Mouse (Mus musculus) retina, adult 2 months (tissue): ENCODE results near the gene Dohh.
A peak's percentile ranks its signal among the peaks of the same experiment; 100 is the strongest.

ENCODE experiments used
- DNase-seq: peaks from one replicate; pipeline ENCODE4 v3.0.0-alpha.2; 2012; ENCODE audit warnings: low read depth, low spot score

Dohh gene

DNA sequence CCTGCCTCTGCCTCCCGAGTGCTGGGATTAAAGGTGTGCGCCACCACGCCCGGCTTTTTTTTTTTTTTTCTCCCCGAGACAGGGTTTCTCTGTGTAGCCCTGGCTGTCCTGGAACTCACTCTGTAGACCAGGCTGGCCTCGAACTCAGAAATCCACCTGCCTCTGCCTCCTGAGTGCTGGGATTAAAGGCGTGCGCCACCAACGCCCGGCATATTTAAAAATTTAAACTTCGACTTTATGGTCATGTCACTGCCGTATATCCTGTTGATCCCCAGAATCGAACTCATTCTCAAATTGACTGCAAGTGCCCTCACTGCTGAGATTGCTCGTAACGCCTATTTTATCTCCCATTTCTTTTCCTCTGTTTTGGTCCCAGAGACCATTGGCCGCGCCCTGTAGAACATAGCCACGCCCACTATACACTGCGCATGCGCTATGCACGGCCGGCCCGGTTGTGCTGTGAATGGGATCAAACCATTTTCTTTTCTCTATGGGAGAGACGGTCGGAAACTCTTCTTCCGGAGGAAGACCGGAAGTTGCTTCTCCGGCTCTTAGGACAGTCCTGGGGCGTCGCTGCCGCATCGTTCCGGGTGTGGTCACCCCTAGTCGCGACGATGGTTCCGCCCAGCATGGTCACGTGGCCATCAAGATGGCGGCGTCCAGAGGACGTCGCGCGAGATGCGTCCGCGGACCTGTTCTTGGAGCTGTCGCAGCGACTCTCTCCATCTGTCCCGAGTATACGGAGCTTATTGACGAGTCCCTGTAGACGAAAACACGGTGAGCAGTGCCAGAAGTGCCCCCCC is at the start of gene Dohh, which contains the start of gene Gm48551:
Gene Dohh, plus strand, starts transcription at position 627 of the 803 bp plus-strand sequence.
Gene Gm48551, plus strand, starts transcription at position 665 of the 803 bp plus-strand sequence.
- DNase-seq: peak; percentile 98

DNA sequence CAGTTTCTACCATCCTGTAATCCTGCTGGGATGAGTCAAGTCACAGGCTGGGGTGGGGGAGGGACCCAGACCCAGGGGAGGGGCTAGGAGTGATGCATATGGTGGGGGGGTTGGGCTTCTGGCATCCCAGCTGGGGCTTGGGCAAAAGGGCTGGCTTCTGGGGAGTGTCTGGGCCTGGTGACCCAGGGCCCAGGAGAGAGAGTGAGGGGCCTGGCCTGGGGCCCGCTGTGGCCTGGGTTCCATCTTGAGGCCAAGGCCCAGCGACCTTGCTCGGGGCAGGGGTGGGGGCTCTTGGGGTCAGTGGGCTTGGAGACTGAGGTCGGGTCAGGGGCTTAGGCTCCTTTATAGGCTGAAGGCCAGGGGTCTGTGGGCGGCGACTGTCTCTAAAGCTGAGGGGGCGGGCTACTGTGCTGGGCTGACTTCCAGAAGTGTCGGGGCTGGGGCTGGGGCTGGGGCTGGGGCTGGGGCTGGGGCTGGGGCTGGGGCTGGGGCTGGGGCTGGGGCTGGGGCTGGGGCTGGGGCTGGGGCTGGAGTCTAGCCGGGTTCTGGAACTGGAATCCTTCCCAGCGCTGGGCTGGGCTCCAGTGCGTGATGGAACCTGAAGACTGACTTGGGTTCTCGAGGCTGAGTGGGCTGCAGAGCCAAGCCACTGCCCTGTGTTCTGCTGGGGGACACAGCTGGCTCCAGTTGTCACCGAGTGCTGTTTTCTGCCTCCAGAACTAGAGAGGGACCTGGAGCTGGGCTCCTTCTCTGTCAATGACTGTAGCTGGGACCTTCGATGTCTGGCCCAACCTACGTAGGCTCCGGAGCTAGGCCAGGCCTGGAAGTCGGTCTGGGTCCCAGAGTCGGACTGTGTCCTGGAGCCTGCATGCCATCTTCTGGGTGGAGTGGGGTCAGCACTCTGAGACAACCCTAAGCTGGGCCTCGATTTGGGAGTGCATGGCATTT is 48.6 kb upstream of the Dohh start:
- no peak for DNase-seq

DNA sequence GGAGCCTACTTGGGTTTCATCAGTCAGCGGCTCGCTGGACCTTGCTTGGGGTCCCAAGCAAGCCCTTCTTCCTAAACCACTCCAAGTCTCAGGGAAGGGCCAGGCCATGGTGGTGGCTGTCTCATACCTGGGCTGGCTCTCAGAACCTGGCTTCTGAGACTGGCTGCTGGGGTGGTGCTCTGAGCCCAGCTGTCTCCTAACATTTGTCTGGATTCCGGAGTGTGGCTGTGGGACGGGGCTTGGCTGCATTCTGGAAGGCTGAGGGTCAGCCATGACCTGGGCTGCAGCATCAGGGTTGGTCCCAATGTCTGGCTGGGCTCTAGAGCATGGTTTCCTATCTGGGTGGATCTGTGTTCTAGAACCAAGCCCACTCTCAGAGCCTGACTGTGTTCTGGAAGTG is 47.7 kb upstream of the Dohh start:
- DNase-seq: no peak

DNA sequence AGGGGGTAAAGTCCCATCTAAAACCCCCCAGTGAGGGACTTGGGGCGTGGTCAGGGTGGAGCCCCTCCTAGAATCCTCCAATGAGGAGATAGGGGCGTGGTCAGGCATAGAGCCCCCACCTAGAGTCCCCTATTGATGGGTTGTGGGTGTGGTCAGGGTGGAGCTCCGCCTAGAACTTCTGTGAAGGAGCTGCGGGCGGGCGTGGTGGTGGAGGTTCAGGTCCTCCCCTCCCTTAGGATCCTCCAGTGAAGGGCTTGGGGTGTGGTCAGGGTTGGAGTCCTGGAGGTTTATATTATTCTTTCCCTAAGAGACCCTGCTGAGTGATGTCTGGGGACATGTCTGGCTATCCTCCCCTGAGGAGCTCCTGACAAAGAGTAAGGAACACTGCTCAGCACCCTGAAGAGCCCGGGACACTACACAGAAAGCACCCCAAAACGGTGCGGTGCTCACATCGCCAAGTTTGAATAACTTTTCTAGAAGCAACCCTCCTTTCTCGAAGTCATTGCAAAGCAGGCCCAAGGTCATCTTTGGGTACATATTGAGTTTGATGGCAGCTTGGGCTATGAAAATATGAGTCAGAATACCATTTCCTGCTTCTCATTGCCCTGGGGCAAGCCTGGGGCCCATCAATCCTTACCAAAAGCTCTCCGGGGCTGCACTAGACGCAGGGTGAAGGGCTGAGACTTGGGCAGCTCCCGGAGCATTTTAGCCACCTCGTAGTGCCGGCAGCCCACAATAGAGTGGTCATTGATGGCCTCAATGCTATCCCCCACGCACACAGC is 43.5 kb upstream of the Dohh start:
- no peak for DNase-seq

DNA sequence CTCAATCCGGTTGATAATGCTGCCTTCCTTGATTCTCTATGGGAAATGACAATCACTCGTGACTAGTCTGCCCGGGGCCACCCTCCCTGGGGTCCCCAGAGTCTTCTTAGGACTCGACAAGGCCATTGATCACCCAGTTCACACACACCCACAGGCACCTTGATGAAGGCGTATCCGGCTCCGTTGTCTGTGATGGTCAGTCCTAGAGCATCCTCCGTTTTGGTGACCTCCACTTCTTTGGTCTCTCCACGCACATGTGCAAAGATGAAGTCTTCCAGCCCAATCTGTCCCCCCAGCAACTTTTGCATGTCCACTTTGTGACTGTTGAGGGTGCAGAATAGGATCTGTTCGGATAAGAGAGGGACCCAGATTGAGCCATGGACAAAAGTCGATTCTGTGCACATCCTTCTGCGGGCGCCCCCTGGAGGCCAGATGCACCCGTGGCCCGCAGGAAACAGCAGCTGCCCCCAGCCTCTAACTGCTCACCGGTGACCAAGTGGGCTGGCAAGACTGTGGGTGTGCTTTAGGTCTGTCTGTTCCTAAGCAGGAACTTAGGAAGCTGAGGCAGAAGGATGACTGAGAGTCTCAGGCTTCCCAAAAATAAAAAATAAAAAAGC is 42.8 kb upstream of the Dohh start:
- DNase-seq: no peak

DNA sequence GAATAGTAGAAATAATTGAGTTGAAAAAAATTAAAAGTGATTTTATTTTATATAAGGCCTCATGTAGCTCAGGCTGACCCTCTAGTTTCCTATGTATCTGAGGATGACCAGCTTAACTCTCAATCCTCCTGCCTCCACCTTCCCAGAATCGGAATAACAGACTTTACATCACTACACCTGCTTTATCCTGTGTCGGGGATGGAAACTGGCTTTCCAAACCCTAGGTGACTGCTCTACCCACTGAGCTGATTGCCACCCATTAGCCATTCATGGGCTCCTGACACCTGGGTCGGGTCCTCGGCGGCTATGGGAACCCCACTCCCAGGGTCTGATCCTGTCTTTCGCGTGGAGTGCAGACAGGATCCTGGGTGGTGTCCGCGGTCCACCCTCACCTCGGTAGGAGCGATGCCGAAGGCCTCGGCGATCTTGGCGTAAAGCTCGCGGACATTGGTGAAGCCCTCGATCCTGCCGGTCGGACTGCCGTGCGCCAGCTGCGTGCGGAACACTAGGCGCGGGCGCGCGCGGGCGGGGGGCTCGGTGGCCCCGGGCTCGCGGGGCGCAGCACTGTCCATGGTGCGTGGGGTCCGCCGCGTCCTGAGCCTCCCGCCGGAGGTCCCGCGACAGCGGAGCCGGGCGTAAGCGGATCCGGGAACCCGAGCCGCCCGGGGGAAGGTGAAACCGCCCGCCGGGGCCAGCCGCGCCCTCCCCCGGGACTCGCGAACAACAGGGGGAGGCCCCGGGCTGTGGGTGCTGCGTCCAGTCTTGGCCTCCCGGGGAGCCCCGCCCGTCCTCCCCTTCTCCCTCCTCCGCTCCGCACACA is 41.3 kb upstream of the Dohh start, which contains the start of gene Gipc3:
Gene Gipc3, minus strand, starts transcription at position 581 of the 820 bp plus-strand sequence.
- DNase-seq: no peak

DNA sequence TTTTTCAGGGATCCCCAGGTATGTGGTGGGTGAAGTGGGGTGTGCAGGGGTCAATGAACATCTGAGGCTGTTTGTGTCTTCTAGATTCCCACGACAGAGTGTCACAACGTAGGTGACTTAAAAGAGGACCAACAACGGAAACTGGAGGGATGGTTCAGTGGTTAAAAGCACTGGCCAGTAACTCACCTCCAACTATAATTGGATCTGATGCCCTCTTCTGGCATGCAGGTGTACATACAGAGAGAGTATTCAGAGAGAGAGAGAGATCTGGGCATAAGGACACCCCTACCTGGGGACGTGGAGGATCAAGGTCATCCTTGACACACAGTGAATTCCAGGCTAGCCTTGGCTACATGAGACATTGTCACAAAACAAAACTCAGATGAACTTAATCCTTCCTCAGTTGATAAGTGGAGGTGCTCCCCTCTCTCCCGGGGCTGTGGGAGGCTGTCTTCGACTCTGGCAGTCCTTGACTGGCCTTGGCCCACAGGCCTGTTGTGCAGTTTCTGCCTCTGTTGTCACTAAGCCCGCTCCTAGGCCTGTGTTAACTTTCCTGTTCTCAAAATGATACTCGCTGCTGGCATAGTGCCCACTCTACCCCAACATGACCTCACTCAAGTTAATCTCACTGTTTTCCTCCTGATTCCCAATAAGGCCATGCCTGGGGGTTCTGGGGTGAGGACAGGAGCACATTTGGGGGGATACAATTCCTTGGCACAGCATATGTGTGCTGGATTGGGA is 39.6 kb upstream of the Dohh start:
- no peak for DNase-seq

DNA sequence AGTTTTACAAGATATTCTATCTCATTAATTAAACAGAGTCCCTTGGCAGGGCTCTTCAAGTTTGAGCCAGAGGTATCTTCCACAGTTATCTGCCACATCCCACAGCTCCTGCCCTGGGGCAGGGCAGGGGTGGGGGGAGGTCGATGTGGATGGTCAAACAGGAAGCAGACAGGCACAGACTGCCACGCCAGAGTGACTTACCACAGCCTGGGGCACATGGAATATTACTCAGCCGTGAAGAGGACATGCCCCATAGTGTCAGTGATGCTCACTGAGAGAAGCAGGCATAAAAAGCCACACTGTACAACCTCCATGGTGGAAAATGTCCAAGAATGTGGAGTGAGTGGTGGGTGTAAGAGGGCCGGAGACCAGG is 39.1 kb upstream of the Dohh start:
- no peak for DNase-seq

DNA sequence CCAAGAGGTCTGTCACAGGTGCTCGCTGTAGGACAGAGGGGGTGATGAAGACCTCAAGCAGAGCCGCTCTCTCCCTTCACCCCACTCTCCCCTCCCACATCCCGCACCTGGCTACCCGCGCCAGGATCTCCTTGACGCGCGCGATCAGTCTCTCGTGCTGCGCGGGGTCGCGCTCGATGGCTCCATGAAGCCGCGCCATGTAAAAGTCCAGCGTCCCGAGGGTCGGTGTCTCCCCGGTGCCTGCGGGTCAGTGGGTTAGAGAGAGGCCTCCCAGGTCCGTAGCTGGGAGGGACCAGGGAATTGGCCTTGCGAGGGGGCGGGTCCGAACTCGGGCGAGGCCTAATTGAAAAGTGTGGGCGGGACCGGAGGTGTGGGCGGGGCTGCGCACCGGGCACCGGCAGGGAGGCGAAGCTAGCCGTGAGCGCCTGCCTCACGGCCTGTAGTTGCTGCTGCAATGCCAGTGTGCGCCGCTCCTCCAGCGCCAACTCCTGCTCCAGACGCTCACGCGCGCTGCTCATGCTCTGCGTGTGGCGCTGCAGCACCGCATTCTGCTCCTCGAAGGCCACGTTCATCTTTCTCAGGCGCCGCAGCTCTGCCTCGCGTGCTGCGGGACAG is 37.7 kb upstream of the Dohh start:
- no peak for DNase-seq

DNA sequence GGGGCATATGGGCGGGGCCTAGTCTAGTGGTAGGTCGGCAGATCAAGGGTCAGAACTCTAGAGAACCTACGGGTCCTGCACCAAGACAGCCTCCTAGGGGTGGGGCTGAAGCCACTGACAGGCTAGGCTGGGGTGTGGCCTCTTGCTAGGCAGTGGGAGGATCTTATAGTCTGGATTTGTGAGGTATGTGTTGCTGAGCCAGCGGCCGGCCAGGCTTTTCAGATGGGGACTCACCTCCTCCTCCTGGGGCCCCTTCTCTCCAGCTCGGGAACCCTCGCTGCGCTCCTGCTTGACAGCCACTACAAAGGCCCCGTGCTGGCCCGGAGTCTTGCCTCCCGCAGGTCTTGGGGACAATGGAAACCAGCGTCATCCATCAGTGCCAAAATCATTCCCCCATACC is 35.1 kb upstream of the Dohh start:
- no peak for DNase-seq

DNA sequence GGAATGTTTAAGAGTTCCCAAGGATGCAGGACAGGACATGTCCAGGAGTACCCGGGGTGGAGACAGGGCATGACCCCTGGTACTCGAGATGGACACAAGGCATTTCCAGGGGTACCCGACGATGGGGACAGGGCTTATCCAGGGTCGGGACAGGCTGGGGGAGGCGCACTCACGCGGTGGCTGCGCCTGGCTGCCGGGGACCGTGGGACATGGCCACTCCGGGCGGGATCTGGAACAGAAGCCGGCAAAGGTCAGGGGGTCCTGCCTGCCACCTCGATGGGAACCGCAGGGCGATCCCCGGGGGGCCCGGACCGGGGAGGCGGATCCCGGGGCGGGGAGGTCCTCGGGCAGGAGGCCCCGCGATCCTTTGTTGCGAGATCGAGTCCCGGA is 34.3 kb upstream of the Dohh start:
- DNase-seq: no peak

DNA sequence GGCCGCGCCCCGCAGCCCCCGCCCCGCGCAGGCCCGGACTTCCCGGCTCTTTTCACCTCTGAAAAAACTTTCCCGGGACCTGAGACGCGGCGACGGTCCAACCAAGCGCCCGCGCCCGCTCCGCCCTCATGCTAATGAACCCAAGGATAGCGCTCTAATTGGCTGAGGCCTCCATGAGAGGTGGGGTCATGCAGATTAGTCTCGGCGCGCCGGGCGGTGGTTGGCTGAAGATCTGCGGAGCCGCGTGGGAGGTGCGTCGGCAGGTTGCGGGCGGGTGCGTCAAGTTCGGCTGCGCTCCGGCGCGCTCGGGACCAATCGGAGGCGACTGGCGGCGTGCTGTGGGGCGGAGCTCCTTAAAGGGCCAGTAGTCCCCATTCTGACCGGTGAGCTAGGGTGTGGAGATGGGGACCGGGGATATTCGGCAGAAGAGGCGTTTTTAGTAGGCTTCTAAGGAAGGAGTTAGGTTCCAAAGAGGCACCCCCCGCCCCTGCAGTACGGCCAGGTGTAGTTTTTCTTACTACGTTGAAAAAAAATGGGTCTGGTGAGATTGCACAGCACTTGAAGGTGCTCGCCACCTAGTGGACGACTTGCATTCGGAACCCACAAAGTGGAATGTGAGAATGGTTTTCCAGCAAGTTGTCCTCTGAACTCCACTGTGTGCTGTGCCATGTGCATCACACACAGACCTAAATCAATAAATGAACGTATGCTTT is 33.7 kb upstream of the Dohh start, which contains the start of gene Hmg20b:
Gene Hmg20b, minus strand, starts transcription at position 130 of the 713 bp plus-strand sequence.
- peak; percentile 94 for DNase-seq

DNA sequence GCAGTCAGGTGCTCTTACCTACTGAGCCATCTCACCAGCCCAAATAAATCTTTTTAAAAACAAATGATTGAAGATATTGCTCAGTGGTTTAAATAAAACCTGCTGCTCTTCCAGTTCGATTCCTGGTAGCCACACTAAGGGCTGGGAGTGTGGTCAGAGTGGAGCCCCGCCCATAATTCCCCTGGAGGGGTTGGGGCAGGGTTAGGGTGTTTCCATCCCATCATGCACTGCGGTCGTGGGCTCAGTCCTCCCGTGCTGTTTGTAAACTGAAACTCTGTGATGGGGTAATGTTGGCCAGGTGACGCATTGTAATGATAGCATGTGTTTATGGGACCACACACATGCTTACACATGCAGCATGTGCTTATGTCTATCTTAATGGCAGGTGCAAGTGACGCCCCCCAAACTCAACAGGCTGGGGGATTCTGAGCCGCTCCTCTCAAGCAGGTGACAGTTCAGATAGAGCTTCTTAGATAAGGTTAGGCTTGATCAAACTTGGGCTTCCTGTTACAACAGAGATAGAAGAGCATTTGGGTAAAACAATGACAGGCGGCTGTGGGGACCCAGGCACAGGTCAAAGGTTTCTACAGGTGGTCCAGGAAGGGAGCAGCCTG is 32.4 kb upstream of the Dohh start:
- no peak for DNase-seq

DNA sequence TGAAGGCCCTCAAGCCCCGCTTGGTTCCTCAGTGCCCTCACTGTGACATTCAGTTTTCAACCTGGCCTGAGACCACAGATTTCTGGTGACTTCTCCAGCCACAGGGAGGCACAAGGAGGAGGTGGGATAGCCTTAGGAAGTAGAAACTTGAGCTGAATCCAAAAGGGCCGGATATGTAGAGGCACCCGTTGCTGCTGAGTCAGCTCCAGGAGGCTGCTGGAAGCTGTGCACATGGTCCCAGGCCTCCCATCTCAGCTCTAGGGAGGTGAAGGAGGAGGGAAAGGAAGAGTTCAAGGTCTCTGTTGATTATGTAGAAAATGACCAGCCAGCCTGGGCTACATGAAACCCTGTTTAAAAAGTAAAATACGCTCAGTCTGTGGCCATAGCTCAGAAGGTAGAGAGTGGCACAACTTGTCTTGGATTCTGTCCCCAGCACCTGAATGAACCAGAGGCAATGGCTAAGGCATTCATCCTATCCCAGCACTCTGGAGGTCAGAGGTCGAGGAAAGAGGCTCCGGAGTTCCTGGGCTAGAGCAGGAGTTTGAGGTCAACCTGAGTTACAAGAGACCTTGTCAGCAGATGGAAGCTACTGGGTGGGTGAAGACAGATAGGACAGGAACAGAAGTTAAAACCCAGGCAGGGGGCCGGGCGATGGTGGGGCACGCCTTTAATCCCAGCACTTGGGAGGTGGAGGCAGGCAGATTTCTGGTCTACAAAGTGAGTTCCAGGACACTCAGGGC is 29.3 kb upstream of the Dohh start:
- no peak for DNase-seq

DNA sequence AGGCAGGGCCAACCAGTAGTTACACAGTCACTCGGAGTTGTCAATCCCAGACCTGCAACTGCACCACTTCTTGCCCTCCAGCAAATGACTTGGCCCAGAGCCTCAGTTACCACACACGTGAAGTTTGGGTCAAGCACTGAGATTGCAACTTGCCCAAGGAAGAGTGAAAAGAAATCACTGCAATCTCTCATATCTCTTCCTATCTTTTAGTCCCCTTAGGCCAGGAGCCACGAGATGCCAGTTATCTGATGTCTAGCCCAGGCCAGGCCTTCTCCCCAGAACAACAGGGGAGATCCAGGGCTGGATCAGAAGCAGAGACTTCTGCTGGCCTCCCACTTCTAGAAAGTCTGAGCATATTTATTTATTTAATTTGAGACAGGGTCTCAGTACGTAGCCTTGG is 28.7 kb upstream of the Dohh start:
- no peak for DNase-seq

DNA sequence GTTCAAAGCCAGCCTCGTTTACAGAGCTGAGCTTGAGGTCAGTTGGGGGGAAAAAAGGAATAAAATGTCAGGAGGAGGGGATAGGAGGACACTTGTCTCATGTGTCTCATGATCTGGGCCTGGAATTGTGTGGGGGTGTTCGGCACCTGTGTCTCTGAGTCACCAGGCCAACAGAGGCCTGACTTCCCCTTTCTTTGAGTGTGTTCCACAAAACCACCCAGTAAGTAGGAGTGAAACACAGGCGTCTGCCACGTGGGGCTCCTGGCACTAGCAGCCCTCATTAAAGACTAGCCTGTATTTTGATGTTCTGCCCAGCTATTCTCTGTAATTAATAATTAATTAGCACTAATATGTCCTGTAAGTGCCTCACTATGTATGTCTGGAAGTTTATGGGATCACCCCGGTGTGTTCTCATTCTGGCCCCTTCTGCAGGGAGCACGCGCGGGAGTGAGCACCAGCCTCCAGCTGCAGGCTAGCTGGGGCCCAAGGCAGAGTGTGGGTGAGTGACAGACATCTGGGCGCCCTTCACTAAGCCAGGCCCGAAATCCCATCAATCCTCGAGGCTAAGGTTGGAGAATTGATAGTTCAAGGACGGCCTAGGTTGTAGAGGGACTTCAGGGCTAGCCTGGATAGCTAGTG is 27.8 kb upstream of the Dohh start:
- DNase-seq: no peak
